Mouse (Mus musculus) heart, embryonic 10.5 days (tissue): ENCODE data around the gene Gm10181. TPM values are rescaled to one million over a fixed set of nuclear protein-coding genes. Genes with fewer than 3 reads are reported as not detected.
"Not testable (repeated sequence)": the region's sequence is repeated elsewhere in the genome, so short reads cannot be mapped to it uniquely, and the experiment has no call there.

Experiments used
- DNase-seq: peaks from one replicate; pipeline ENCODE4 v3.0.0-alpha.2; 2017; ENCODE audit warnings: low spot score
- H3K27ac ChIP-seq: fragments of 300-500 bp; sonication (generic); 2 replicates; pipeline ENCODE4 v1.5.1; 2016; ENCODE audit warnings: mild to moderate bottlenecking
- H3K27me3 ChIP-seq: fragments of 300-500 bp; sonication (generic); 2 replicates; pipeline ENCODE4 v1.6.1; 2016; ENCODE audit warnings: mild to moderate bottlenecking; ENCODE audit not compliant: poor library complexity, insufficient read depth, severe bottlenecking
- H3K36me3 ChIP-seq: fragments of 300-500 bp; sonication (generic); 2 replicates; pipeline ENCODE4 v1.6.1; 2016; ENCODE audit warnings: mild to moderate bottlenecking, moderate library complexity
- H3K4me1 ChIP-seq: fragments of 300-500 bp; sonication (generic); 2 replicates; pipeline ENCODE4 v1.6.1; 2016; ENCODE audit warnings: mild to moderate bottlenecking
- H3K4me3 ChIP-seq: fragments of 300-500 bp; sonication (generic); 2 replicates; pipeline ENCODE4 v1.5.1; 2016; ENCODE audit warnings: mild to moderate bottlenecking, moderate library complexity
- H3K9me3 ChIP-seq: fragments of 300-500 bp; sonication (generic); 2 replicates; pipeline ENCODE4 v1.6.1; 2016; ENCODE audit warnings: mild to moderate bottlenecking, moderate library complexity
- WGBS: fragments of 180-500 bp; shearing (Covaris S2); methylation state at CpG from one replicate; pipeline ENCODE4 v1.1.7; 2016; 5-methylcytosine and 5-hydroxymethylcytosine counted together
- polyA plus RNA-seq: library from polyadenylated mRNA; unstranded; fragments of >200 nt; fragmentation: Nextera tagmentation; extraction: Ambion mirVana; gene quantifications from 2 replicates; pipeline ENCODE4 v1.2.1, GENCODE M21; 2016

Gene Gm10181
- polyA plus RNA-seq, 1 experiment from 2014 or later = not detected

DNA sequence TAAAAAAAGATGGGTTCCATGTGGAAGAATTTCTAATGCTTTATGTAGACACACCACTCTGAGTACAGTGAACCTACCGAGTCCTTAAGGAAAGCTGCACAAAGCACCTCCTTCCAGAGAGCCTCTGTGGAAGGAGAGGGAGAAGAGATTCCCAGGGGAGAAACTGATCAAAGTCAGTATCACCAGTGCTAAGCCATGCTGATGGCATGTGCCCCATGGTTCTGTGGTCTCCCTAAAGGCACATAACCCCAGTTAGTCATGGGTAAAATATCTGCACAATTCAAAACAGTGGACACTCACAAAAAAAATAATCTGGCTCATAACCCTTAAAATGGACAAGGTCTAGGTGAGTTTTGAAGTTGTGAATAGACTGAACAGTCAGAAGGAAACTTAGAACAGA is 13.7 kb downstream of the Gm10181 start:
- Histone ChIP-seq H3K27ac (no peak overlapping the region), H3K27me3 (no peaks in the 10 kb centered on the region), H3K9me3 (no peaks in the 10 kb centered on the region), H3K4me1 (no peaks in the 10 kb centered on the region), H3K4me3 (no peak overlapping the region), H3K36me3 (peaks cover 22% of the 10 kb centered on the region)
- DNase-seq = no peak
- WGBS = 93% methylated on average over 1 of the region's 1 CpGs

DNA sequence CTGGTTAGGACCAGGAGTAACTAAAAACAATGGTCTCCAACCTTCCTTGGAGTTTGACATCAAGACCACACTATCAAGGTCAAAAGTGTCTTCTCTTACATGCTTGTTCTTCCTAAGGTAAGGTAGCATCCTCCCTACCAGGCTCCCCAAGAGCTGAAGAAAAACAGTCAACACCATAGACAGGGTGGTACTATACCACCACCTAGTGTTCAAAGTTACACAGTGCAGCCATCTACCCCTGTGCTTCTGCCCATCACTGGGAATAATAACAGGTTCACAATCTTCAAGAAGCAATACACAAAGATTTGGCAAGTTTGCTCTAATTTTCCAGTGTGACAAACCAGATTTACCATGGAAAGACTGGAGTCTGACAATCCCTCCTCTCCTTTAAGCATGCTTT is 15.4 kb downstream of the Gm10181 start:
- Histone ChIP-seq H3K36me3 (peaks cover 27% of the 10 kb centered on the region), H3K27me3 (no peaks in the 10 kb centered on the region), H3K4me1 (no peaks in the 10 kb centered on the region), H3K27ac (no peak overlapping the region), H3K4me3 (no peak overlapping the region), H3K9me3 (no peaks in the 10 kb centered on the region)
- no peak for DNase-seq

DNA sequence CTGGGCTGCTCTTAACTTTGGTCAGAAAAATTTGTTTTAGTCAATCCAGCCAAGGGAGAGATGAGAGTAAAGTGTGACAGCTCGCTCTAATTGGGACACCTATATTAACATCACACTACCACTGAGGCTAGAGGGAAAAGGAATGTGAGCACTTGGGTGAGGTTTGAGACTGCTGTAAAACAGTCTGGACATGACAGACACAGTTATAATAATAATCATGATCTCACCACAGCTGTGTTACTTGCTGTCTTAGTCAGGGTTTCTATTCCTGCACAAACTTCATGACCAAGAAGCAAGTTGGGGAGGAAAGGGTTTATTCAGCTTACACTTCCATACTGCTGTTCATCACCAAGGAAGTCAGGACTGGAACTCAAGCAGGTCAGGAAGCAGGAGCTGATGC is 34.4 kb downstream of the Gm10181 start:
- peaks cover 31% of the 10 kb centered on the region for H3K36me3 ChIP-seq
- WGBS = 90% methylated on average over 1 of the region's 1 CpGs
- DNase-seq = not testable (repeated sequence)

DNA sequence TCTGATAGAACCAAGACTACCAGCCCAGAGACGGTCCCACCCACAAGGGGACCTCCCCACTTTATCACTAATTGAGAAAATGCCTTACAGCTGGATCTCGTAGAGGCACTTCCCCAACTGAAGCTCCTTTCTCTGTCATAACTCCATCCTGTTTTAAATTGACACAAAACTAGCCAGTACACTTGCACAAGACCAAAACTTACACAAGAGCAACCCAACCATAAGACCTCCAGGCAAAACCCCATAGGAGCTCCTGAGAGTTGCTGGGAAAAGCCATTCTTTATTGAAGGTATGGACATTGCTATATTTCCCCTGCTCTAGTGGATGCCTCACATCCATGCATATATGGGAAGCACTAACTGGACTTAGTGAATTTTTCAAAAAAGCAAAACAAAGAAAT is 34.8 kb downstream of the Gm10181 start:
- H3K27ac ChIP-seq = no peak overlapping the region
- no peaks in the 10 kb centered on the region for H3K27me3 ChIP-seq
- H3K36me3 ChIP-seq = peaks cover 31% of the 10 kb centered on the region
- DNase-seq = no peak
- whole genome bisulfite sequencing = 73% methylated on average over 2 of the region's 2 CpGs
- H3K9me3 ChIP-seq = no peaks in the 10 kb centered on the region
- no peaks in the 10 kb centered on the region for H3K4me1 ChIP-seq
- H3K4me3 ChIP-seq = no peak overlapping the region

More for the DNA sequence above, 34.4 kb downstream of the Gm10181 start:
- not testable (repeated sequence) for H3K9me3 ChIP-seq, H3K27me3 ChIP-seq, H3K4me3 ChIP-seq, H3K4me1 ChIP-seq, H3K27ac ChIP-seq

DNA sequence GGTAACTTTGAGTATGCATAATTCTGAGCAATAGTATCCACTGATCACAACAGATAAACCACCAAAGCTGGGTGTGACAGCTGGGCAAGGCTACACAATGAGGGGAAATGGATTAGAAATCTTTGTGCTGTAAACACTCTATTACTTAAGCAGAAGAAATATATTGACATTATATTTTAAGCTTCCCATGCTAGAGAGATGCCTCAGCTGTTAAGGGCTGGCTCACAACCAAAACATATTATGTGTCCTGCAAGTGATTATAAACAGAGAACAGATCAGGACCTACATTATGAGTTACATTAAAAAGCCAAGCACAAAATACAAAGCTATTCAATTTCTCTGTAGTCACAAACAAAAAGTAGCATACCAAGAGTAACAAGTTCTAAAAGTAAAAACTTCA is 43.0 kb downstream of the Gm10181 start:
- H3K4me3 ChIP-seq = no peak overlapping the region
- no peaks in the 10 kb centered on the region for H3K27me3 ChIP-seq
- H3K36me3 ChIP-seq = peaks cover 9% of the 10 kb centered on the region; the same call in 1 of the 2 replicates
- no peaks in the 10 kb centered on the region for H3K9me3 ChIP-seq
- no peaks in the 10 kb centered on the region for H3K4me1 ChIP-seq
- no peak for DNase-seq
- no peak overlapping the region for H3K27ac ChIP-seq

DNA sequence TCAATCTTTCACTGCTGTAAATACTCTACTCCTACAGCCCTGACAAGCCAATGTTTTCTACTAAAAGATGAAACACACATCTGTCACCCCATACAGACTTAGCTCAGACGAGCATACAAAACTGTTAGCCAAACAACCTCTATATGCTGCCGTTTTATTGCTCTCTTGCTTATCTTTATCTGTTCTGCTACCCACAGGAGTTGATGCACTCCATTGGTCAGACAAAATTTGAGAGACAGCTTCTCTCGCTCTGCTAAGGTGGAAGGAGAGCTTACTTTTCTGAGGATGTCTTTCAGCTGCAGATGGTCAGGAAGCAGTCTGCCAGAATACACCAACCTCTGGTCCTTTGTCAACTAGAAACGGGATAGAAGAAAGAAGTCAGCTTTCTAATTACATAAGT is 43.7 kb downstream of the Gm10181 start:
- DNase-seq = no peak
- no peaks in the 10 kb centered on the region for H3K27me3 ChIP-seq
- no peak overlapping the region for H3K4me3 ChIP-seq
- peaks cover 9% of the 10 kb centered on the region; the same call in 1 of the 2 replicates for H3K36me3 ChIP-seq
- H3K9me3 ChIP-seq = no peaks in the 10 kb centered on the region
- H3K4me1 ChIP-seq = no peaks in the 10 kb centered on the region
- WGBS = 70% methylated on average over 4 of the region's 4 CpGs
- no peak overlapping the region for H3K27ac ChIP-seq

DNA sequence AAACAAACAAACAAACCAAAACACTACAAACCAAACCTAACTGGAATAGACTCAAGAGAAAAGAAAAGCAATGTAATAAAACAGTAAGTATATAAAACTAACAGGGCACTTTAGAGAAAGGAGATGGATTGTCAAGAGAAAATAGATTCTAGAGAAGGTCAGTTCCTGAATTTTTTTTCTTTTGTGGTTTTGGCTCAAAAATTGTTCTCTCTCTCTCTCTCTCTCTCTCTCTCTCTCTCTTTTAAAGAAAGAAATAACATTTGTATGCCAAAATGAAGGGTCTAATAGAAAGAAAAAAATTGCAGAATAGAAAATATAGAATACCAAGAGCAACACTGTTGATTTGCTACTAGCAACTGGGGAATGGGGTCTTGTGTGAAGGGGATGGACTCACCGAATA is 49.7 kb downstream of the Gm10181 start:
- Histone ChIP-seq H3K4me1 (peaks cover 3% of the 10 kb centered on the region; the same call in 1 of the 2 replicates), H3K27ac (no peak overlapping the region), H3K4me3 (no peak overlapping the region), H3K27me3 (no peaks in the 10 kb centered on the region), H3K36me3 (no peaks in the 10 kb centered on the region), H3K9me3 (no peaks in the 10 kb centered on the region)
- 98% methylated on average over 1 of the region's 1 CpGs for WGBS
- no peak for DNase-seq

Other genes starting within 250 kb of the Gm10181 start
- gene Herpud2, start 62.4 kb downstream of the Gm10181 start, polyA plus RNA-seq = 23.7 and 25.6 TPM in 2 replicates
- gene Sept7, start 163.0 kb downstream of the Gm10181 start, polyA plus RNA-seq = 258 and 291 TPM in 2 replicates